In genomic region chr1:186930888-186931233, GRCm38 (mm10) we compare ENCODE assay signal across 21 mouse cellular contexts. TPM values are rescaled to one million over a fixed set of nuclear protein-coding genes. Genes with fewer than 3 reads are reported as not detected.
"Had no signal": no experiment of that assay in that cellular context is flagged by ENCODE, and none has a peak within 500 bp of the region (broad histone marks: within the 10 kb centered on the region; RNA-seq: fewer than 3 reads in every experiment).

No protein-coding gene starts in this region.

- H3K4me2 ChIP-seq: lung, embryonic 14.5 days; neural tube, embryonic 13.5 days; neural tube, embryonic 15.5 days; stomach, embryonic 15.5 days had no signal

- H3K27me3 ChIP-seq: neural tube, embryonic 13.5 days; neural tube, embryonic 15.5 days; stomach, embryonic 15.5 days had no signal

- H3K4me1 ChIP-seq: stomach, embryonic 15.5 days had no signal

- H3K9ac ChIP-seq: lung, embryonic 14.5 days; neural tube, embryonic 13.5 days; neural tube, embryonic 15.5 days; stomach, embryonic 15.5 days had no signal

- H3K9me3 ChIP-seq: midbrain, embryonic 10.5 days; neural tube, embryonic 13.5 days; neural tube, embryonic 15.5 days; stomach, embryonic 15.5 days had no signal

- H3K27ac ChIP-seq: midbrain, embryonic 10.5 days; neural tube, embryonic 13.5 days; neural tube, embryonic 15.5 days; stomach, embryonic 15.5 days; stomach, postnatal 0 days had no signal

- H3K36me3 ChIP-seq: midbrain, embryonic 10.5 days; neural tube, embryonic 13.5 days; neural tube, embryonic 15.5 days; stomach, embryonic 15.5 days had no signal

- DNase-seq: lung, adult 18-20 months; lung, embryonic 14.5 days; lung, postnatal 10 days; lung, postnatal 4 days; midbrain, embryonic 14.5 days; retina, postnatal 1 day; right cerebral cortex, adult 18-20 months; thymus, adult 2 months; thymus, postnatal 25 days; thymus, postnatal 4 days had no signal

- H3K4me3 ChIP-seq: midbrain, embryonic 10.5 days; myocyte; neural tube, embryonic 13.5 days; neural tube, embryonic 15.5 days; stomach, embryonic 15.5 days had no signal

- ATAC-seq: midbrain, embryonic 16.5 days had no signal

RNA-seq across cellular contexts. Expression of gene D1Pas1, which starts 36.4 kb away (rescaled TPM):
- total RNA-seq: megakaryocyte, adult 5-6 weeks; megakaryocyte-erythroid progenitor cell, adult 5-6 weeks had no signal
- polyA plus RNA-seq: lung, embryonic 14.5 days; myocyte; neural tube, embryonic 11.5 days; spleen, adult 2 months; stomach, postnatal 0 days; thymus, adult 2 months had no signal
